Mouse (Mus musculus): ENCODE results near the gene L2hgdh. TPM values are rescaled to one million over a fixed set of nuclear protein-coding genes. Genes with fewer than 3 reads are reported as not detected.
A peak's percentile ranks its signal among the peaks of the same experiment; 100 is the strongest.

The L2hgdh gene
- 20.4 and 21.0 TPM in 2 replicates for polyA plus RNA-seq (2016; fragmentation: Nextera tagmentation; extraction: Ambion mirVana)

DNA sequence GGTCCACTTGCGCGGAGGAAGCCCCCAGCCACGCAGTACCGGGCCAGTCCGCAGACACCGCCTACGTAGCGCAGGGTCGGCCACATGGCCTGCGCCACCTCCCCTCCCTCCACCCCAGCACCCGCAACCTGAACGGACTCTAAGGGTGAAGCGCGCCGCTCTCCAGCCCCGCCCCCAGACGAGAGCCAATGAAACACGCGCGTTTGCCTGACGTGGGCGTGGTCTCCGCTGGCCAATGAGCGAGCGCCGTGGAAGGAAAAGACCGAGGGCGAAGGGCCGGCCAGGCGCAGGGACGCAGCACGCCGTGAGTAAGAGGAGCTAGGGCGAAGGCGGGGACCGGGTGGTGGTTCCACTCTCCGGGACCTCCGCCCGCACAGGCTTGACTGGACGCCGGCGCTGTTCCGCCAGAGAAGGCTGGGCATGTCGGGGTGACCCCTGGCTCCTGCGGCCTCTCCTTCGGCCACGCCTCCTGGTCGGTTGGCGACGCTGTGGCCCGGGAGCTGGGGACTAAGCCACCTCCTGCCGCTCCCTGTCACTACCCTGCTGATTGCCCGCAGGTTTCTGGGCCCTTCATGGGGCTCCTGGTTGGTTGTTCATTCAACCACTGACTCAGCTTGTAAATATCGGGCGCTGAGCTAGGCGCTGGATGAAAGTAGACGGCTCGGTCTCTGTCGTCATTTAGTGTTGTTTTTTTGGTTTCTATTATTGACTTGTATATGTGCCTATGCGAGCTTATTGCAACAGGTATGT, at the start of gene L2hgdh, which contains the start of gene Atp5s:
TSS of gene L2hgdh (minus strand) at position 163 of the 750 bp plus-strand sequence.
TSS of gene Atp5s (plus strand) at position 240 of the 750 bp plus-strand sequence.
- H3K27ac ChIP-seq = peak within 1 kb of the TSS; percentile 88
- under 1% methylated on average over 60 of the region's 60 CpGs for WGBS
- peaks cover 10% of the 10 kb centered on the region for H3K9me3 ChIP-seq
- peaks cover 22% of the 10 kb centered on the region for H3K36me3 ChIP-seq (replicated peaks)
- peak; percentile 97 for DNase-seq (ENCODE audit: extremely low spot score, low spot score)
- H3K4me1 ChIP-seq = peaks cover 24% of the 10 kb centered on the region
- peak within 1 kb of the TSS; percentile 82 for H3K4me3 ChIP-seq
- H3K27me3 ChIP-seq (ENCODE audit: poor library complexity, severe bottlenecking) = no peaks in the 10 kb centered on the region

DNA sequence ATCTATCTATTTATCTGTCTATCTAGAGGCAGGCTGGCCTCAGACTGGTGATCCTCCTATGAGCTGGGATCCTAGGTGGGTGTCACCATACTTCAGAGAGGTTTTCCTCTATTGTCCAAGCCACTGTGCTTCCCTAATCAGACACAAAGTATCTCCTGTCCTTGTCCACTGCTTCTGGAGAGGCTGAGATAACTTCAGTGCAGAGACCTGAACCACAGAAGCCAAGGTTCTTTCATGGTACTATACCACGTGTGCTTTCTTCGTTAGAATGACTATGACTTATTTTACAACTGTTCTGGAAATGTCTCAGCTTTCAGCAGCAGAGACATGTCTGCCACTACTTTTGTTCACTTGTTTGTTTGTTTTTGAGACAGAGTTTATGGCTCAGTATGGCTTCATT, 44.2 kb upstream of the L2hgdh start:
- DNase-seq (ENCODE audit: extremely low spot score, low spot score) = no peak
- WGBS = 81% methylated on average over 2 of the region's 2 CpGs
- Histone ChIP-seq H3K9me3 (no peaks in the 10 kb centered on the region), H3K36me3 (replicated peaks) (no peaks in the 10 kb centered on the region), H3K4me1 (peaks cover 30% of the 10 kb centered on the region), H3K27ac (no peak overlapping the region), H3K27me3 (ENCODE audit: poor library complexity, severe bottlenecking) (0 out of 2 replicates have a peak, but pooled peaks cover 9% of the 10 kb centered on the region), H3K4me3 (no peak overlapping the region)

DNA sequence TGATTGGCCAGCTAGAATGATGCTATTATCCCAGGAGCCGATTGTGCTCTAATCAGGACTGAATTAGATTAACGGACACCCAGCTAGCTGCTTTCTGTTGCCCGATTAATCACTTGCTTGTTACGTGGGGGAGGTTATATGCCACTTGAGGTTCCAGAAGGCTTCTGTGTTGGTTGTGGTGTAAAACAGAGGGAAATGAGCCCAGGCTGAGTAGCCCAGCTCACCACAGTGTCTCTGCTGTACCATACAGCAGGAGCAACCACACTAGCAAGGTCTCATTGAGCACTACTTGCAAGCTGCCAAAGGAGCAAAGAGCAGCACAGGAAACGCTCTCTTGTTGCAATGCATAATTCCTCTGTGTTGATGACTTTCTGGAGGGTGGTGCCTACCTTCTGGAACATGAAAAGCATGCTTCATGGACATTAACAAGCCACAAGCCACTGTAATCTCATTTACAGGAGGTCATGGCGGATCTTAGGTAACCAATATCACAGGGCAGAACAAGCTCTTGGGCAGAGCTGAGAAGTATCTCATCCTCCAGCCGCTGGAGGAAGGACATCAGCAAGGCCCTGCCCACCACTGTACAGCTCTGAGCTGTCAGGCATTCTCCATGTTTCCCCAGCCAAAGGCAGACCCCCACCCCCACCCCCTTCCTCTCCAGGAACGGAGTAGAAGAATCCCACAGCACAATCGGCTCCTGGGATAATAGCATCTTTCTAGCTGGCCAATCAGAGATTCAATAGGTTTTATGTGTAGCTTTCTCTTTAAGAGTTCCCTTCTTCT, 43.0 kb upstream of the L2hgdh start:
- Histone ChIP-seq H3K27ac (peak overlapping the region; percentile 59), H3K4me1 (peaks cover 30% of the 10 kb centered on the region), H3K4me3 (peak overlapping the region; percentile 9; the same call in 1 of the 2 replicates), H3K27me3 (ENCODE audit: poor library complexity, severe bottlenecking) (0 out of 2 replicates have a peak, but pooled peaks cover 9% of the 10 kb centered on the region), H3K9me3 (no peaks in the 10 kb centered on the region), H3K36me3 (replicated peaks) (no peaks in the 10 kb centered on the region)
- WGBS = 26% methylated on average over 9 of the region's 9 CpGs
- no peak for DNase-seq (ENCODE audit: extremely low spot score, low spot score)

DNA sequence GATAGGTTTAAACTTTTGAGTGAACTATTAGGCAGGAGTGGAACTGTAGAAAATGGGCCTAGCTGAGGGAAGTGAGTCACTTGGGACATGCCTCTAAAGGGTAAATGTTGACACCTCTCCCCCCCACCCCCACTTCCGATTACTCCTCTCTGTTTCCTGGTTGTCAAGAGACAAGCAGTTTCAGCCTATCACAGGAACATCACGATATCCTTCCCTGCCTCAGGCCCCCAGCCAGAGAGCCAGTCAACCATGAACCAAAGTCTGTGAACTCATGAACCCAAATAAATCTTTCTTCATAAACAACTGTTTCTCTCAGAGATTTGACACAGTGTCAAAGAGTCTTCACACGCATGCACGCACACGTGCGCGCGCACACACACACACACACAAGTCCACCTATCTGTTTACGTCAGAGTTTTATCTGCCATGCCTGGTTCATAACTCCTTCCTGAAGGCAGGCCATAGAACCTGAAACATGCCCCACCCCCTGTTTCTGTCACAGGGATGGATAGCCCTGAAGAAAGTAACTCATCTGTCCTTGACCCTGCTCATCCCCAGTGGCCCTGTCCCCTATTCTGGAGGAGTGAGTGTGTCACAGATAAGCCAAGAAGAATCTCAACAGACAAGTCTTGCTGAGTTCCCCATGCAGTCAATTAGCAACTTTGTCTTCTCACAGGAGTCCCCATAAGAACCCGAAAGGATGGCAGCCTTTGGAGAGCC, 41.7 kb upstream of the L2hgdh start:
- no peak overlapping the region for H3K4me3 ChIP-seq
- peaks cover 30% of the 10 kb centered on the region for H3K4me1 ChIP-seq
- H3K9me3 ChIP-seq = no peaks in the 10 kb centered on the region
- H3K27me3 ChIP-seq (ENCODE audit: poor library complexity, severe bottlenecking) = 0 out of 2 replicates have a peak, but pooled peaks cover 9% of the 10 kb centered on the region
- no peaks in the 10 kb centered on the region for H3K36me3 ChIP-seq (replicated peaks)
- no peak overlapping the region for H3K27ac ChIP-seq
- DNase-seq (ENCODE audit: extremely low spot score, low spot score) = no peak
- WGBS = 85% methylated on average over 10 of the region's 10 CpGs

DNA sequence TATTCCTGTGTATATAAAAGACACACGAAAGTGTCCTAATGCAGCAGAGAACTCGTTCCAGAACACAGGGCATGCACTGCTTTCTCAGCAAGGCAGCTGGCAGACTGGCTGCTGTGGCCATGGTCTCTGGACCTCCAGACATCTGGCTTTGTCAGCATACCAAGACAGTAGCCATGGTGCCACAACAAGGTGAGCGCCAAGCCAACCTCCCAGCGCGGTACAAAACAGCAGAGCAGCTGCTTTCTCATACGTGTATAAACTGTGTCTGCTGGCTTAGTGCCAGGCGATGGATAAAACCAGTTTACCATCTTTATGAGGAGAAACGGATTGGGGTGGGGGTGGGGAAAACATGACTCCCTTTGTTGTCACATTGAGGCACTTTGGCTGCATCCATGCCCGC, 40.9 kb upstream of the L2hgdh start:
- no peak overlapping the region for H3K4me3 ChIP-seq
- H3K27ac ChIP-seq = 0 out of 2 replicates have a peak overlapping the region, but pooled peaks have one; percentile 6
- 0 out of 2 replicates have a peak, but pooled peaks cover 9% of the 10 kb centered on the region for H3K27me3 ChIP-seq (ENCODE audit: poor library complexity, severe bottlenecking)
- H3K4me1 ChIP-seq = peaks cover 30% of the 10 kb centered on the region
- no peaks in the 10 kb centered on the region for H3K9me3 ChIP-seq
- DNase-seq (ENCODE audit: extremely low spot score, low spot score) = no peak
- 95% methylated on average over 9 of the region's 9 CpGs for WGBS
- no peaks in the 10 kb centered on the region for H3K36me3 ChIP-seq (replicated peaks)

DNA sequence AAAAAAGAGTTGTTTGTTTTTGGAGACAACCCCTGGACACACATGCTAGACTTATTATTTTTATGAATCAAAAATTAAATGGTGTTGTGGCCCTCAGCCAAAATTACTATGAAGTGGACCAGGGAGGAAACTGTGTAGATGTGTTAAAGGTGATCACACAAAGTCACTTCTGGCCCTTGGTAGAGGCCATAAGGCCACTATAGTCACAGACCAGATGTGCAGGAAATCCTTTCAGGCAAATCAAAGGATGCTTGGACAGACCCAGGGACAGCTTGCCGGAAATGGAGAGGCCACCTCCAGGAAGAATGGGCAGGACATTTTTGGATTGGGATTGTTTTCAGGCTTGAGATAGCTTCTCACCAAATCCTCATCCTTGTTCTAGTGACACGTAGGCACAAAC, 36.9 kb upstream of the L2hgdh start:
- no peak for DNase-seq (ENCODE audit: extremely low spot score, low spot score)
- Histone ChIP-seq H3K4me1 (peaks cover 33% of the 10 kb centered on the region), H3K36me3 (replicated peaks) (no peaks in the 10 kb centered on the region), H3K27ac (no peak overlapping the region), H3K9me3 (no peaks in the 10 kb centered on the region), H3K4me3 (no peak overlapping the region), H3K27me3 (ENCODE audit: poor library complexity, severe bottlenecking) (peaks cover 5% of the 10 kb centered on the region; the same call in 1 of the 2 replicates)
- 69% methylated on average over 2 of the region's 2 CpGs for WGBS

DNA sequence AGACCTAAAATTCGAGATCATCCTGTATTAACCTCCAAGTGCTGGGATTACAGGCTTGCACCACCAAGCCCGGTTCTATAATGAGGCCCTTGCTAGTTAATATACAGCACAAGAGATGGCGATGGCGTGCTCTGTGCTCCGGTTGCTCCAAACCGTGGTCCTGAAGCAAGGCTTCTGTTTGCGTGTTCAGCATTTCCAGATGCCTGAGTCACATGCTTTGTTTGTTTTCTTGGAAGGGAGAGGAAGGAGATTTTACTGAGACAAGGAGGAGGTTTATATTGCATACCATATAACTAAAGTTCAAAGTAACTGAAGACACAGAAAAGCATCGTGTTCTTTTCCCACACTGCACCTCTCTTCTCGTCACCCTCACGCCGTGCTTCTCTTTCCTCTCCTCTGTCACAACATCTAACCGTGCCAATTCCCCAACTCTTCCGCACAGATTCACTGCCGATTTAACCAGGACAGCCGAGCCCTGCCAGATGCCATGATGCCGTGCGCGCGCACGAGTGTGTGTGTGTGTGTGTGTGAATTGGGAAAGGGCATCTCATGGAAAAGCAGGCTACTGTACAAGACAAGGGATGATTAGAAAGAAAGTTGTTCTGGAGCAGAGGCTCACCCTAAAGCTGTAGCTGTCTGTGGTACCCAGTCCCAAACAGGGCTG, 36.2 kb upstream of the L2hgdh start:
- no peak for DNase-seq (ENCODE audit: extremely low spot score, low spot score)
- peaks cover 25% of the 10 kb centered on the region for H3K4me1 ChIP-seq
- peaks cover 5% of the 10 kb centered on the region; the same call in 1 of the 2 replicates for H3K27me3 ChIP-seq (ENCODE audit: poor library complexity, severe bottlenecking)
- no peak overlapping the region for H3K4me3 ChIP-seq
- WGBS = 93% methylated on average over 20 of the region's 20 CpGs
- H3K36me3 ChIP-seq (replicated peaks) = no peaks in the 10 kb centered on the region
- H3K27ac ChIP-seq = 0 out of 2 replicates have a peak overlapping the region, but pooled peaks have one; percentile 45
- H3K9me3 ChIP-seq = no peaks in the 10 kb centered on the region

DNA sequence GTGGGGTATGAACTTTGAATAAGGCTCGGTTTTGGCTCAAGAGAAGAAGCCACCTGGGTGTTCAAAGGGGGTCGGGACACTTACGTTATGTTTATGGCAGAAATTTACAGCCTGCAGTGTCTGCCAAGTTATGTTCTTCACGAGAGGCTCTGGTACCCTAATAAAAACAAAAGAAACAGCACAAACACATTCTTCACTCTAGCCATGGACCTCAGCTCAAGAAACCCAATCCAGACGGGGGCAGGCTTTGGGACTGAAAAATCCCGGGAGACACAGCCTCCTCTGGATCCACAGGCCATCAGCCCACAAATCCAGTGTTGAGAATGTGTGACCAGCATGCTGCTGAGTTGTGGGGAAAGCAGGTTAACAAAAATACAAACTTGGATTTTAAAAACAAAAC, 35.3 kb upstream of the L2hgdh start:
- Histone ChIP-seq H3K4me1 (peaks cover 20% of the 10 kb centered on the region), H3K36me3 (replicated peaks) (no peaks in the 10 kb centered on the region), H3K27ac (peak overlapping the region; percentile 48; the same call in 1 of the 2 replicates), H3K9me3 (no peaks in the 10 kb centered on the region), H3K4me3 (no peak overlapping the region), H3K27me3 (ENCODE audit: poor library complexity, severe bottlenecking) (peaks cover 5% of the 10 kb centered on the region; the same call in 1 of the 2 replicates)
- 78% methylated on average over 6 of the region's 6 CpGs for WGBS
- DNase-seq (ENCODE audit: extremely low spot score, low spot score) = no peak

DNA sequence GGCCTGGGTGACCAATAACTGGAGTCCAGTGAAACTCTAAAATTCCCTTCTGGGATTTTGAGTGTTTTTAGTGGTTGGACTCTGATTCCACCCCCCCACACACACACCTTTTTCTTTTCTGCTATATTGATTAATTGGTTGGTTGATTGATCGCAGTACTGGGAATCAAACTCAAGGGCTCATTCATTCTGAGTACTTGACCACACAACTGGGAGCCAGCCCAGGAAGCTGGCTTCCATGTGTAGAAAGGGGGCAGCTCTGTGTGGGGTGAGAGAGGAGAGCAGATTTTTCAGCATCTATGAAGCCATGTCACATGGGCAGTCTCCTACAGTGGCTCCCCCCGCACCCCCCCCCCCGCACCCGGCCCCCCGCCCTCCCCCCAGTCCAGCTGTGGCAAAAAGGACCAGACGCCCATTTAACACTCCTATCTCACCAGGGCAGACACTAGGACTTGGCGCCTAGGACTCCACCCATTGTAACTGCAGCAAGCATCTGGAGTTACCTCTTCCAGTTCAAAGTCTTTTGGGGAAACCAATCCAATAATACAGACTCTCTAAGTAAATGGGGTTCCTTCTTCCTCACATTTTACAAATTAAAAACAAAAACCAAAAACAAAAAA, 34.7 kb upstream of the L2hgdh start:
- Histone ChIP-seq H3K9me3 (no peaks in the 10 kb centered on the region), H3K4me1 (peaks cover 20% of the 10 kb centered on the region), H3K36me3 (replicated peaks) (no peaks in the 10 kb centered on the region), H3K4me3 (no peak overlapping the region), H3K27me3 (ENCODE audit: poor library complexity, severe bottlenecking) (peaks cover 5% of the 10 kb centered on the region; the same call in 1 of the 2 replicates), H3K27ac (peak overlapping the region; percentile 77)
- DNase-seq (ENCODE audit: extremely low spot score, low spot score) = no peak
- 54% methylated on average over 7 of the region's 7 CpGs for WGBS

DNA sequence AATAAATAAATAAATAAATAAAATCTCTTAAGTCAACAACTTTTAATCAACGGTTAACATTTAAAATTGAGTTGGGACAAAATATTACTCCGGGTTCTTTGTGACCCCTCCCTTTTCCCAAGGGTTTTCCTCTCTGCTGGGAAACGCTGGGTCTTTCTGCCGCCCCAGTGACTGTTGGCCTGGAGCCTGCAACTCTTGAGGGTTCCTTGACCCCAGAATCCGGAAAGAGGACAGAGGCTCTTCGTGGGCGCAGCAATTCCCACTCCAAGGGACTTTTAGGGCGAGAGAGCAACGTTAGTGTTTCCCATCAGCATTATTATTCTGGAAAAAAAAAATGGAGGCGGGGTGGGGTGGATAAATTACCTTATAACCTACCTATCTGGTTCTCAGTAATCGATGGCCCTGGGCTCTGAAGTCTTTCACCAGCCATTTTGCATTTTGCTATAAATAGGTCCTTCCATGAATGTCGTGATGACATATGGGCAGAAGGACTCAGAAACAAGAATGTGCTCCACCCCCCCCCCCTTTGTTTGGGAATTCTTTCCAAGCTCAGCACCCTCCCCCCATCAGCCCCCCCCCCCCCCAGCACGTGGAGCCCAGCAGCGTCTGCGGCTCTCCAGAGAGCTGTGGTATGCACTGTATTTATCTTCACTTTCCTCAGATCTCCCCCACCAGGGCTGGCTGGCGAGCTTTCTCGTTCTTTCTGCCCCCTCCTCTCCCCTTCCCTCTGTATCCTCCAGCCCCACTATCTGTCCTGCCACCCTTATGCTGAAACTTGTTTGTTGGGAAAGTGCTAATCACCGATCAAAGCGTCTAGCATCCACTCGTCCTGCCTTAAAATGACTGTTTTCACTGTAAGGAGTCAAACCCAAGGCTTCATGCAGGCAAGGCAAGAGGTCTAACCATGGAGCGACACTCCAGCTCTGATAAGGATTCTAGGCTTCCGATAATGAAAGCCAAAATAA, 33.8 kb upstream of the L2hgdh start:
- Histone ChIP-seq H3K27me3 (ENCODE audit: poor library complexity, severe bottlenecking) (peaks cover 5% of the 10 kb centered on the region; the same call in 1 of the 2 replicates), H3K4me1 (peaks cover 20% of the 10 kb centered on the region), H3K36me3 (replicated peaks) (no peaks in the 10 kb centered on the region), H3K4me3 (peak overlapping the region; percentile 42), H3K27ac (peak overlapping the region; percentile 77), H3K9me3 (no peaks in the 10 kb centered on the region)
- no peak for DNase-seq (ENCODE audit: extremely low spot score, low spot score)
- 10% methylated on average over 22 of the region's 22 CpGs for WGBS

All from forebrain, embryonic 10.5 days (tissue).